Mouse (Mus musculus): Measurements from ENCODE around the gene Lrig2.

Gene Lrig2

DNA sequence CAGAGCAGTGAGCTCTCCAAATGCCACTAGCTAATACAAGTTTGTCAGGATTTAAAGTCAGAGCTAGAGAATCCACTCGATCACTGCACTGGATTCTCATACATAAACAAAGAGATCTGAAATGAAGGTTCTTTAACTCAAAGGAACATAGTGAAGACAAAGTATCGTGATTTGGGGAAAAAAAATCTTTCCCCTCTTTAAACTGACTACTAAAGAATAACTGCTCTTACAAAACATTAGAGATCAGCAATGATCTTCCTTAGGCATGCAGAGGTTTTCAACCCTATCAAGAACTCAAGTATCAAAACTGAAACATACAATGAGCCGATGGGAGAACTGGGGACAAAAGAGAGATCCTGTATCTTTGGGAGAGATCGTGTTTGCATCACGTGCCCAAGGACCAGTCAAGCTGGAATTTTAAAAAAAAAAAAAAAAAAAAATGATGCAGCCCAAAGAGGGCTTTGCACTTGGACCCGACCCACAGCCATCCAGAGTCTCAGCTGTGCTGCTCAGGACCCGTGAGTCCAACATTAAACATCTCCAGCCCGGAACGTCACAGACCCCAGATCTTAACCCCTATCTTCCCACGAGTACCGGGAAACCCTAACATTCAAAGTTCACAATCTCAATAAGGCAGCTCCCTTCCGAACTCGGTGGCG is 818 bp downstream of the Lrig2 start:
- peak; percentile 6 for DNase-seq (ENCODE audit: low read depth, low spot score)

DNA sequence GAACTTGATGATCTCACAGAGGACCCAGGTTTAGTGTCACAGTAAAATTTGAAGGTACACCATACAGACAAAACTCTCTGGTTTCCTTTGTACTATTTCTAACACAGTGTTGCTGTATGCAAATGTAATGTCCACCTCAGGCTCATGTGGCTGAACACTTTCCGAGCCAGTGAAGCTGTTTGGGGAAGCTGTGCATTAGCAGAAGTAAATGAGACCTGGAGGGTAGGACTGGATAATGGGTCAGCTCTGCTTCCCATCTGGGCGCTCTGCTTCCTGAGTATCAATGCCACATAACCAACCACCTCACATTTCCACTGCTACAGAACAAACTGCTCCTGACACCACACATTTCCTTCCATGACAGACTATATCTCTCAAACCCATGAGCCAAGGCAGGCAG is 10.1 kb downstream of the Lrig2 start:
- DNase-seq (ENCODE audit: low read depth, low spot score) = no peak

DNA sequence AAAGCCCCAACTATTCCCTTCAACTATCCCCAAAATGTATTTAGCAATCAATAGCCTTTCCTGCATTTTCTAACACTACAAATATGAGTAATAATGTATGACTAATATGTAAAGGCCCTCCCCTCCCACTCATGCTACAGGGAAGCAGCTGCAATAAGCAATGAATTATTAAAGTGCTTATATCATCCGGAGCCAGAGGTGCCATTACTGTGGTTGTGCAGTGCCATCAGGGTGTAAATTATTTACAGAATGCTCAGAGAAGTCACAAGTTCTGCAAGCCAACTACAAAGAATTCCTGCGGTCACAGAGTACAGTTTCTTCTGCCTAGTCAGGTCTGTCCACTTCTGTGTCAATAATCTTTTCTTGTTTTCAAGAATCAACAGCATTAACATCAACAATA is 10.8 kb downstream of the Lrig2 start:
- DNase-seq (ENCODE audit: low read depth, low spot score) = no peak

DNA sequence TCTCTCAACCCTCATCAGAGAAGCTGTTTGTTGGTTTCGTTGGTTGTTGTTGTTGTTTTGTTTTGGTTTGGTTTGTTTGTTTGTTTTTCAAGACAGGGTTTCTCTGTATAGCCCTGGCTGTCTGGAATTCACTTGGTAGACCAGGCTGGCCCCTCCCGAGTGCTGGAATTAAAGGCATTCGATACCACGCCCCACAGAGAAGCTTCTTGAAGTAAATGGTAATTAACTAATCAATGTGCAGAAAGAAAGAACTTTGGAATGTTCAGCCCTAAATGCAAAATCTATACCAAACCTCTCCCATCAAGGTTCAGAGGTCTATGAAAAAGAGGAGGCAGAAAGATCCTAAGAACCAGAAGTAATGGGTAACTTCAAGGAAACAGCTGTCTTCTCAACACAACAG is 15.5 kb downstream of the Lrig2 start:
- DNase-seq (ENCODE audit: low read depth, low spot score) = no peak

DNA sequence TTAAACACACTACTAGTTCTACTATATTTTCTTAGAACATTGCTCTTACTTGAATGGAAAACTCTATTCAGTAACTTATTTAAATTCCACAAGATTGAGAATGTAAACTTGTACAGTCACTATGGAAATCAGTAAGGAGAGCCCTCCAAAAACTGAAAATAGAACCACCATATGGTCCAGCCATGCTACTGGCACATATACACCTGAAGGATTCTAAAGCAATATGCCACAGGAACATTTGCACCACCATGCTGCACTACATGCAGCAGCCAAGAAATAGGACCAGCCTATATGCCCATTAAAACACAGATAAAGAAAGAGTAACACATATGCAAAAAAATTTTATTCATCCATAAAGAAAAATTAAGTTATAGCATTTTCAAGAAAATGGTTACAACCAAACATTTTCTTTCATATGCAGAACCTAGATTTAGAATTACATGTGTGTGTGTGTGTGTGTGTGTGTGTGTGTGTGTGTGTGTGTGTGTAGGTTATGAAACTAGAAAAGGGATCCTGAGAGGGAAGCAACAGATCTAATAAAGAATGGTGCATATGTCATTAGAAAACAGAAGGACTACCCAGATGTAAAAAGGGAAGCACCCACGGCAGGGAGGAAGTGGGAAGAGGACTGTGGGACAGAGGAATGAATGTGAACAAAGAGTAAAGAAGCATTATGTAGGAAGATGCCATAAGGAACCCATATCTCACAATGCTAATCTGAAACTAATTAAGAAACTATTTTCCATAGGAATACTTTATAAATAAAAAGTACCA is 30.6 kb downstream of the Lrig2 start:
- DNase-seq (ENCODE audit: low read depth, low spot score) = no peak

DNA sequence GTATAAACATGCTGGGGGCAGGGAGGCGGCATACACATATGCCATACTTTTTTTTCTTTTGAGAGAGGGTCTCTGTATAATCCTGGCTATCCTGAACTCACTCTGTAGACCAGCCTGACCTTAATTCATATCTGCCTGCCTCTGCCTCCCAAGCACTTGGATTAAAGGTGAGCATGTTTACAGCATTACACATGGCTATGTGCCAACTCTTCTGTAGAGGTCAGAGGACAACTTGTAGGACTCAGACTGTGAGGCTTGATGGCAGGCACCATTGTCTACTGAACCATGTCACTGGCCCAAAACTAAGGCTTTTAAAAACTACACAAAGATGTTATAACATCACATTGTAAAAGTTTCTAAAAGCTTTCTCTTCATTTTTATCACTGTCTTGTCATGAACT is 33.7 kb downstream of the Lrig2 start:
- no peak for DNase-seq (ENCODE audit: low read depth, low spot score)

DNA sequence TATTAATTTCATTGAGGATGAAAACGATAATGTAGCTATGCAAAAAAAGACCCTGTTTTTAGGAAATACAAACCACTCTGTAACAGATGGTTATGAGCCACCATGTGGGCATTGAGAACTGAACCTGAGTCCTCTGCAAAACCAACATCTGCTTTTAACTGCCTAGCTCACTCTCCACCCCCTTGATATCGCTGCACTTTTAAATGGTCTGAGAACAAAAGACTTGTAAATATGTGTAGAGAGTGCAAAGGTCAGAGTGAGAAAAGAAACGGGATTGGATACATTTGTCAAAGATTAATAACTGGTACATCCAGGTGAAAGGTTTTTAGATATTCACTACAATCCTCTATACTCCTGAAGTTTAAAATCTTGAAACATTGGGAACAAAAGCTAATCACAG is 42.3 kb downstream of the Lrig2 start:
- no peak for DNase-seq (ENCODE audit: low read depth, low spot score)

DNA sequence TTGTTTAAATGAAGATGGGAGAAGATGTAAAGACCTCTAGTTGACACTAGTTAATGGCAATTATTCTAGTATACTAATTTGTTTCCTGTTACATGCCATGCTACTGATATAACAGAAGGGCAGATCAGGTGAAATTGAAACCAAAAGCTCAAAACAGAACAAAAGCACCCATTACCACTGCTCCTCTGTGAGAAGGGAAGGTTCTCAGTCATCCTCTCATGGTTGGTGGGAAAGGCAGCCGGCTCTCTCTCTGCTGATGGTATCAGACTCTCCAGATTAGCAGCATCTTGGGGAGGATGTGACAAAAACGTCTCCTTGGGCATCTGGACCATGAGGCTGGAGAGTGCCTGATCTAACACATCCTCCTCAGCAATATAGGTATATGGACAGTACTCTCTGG is 50.5 kb downstream of the Lrig2 start:
- DNase-seq (ENCODE audit: low read depth, low spot score) = peak; percentile 23

DNA sequence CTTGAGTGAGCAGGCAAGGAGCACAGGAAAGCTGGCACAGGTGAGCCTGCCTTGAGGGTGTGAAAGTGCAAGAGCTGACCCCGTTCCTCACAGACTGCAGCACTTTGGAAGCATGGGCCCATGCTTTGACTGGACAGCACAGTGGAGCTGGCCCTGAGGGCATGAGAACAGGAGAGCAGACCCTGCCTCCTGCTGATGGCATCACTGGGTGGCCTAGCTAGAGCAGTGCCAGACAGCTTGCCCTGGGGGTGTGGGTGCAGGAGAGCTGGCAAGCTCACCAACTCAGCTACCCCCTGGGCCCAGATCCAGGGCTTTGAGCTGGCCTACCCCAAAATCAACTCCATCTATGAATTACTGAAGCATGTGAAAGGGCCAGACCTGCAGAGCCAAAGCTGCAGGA is 53.1 kb downstream of the Lrig2 start:
- no peak for DNase-seq (ENCODE audit: low read depth, low spot score)

DNA sequence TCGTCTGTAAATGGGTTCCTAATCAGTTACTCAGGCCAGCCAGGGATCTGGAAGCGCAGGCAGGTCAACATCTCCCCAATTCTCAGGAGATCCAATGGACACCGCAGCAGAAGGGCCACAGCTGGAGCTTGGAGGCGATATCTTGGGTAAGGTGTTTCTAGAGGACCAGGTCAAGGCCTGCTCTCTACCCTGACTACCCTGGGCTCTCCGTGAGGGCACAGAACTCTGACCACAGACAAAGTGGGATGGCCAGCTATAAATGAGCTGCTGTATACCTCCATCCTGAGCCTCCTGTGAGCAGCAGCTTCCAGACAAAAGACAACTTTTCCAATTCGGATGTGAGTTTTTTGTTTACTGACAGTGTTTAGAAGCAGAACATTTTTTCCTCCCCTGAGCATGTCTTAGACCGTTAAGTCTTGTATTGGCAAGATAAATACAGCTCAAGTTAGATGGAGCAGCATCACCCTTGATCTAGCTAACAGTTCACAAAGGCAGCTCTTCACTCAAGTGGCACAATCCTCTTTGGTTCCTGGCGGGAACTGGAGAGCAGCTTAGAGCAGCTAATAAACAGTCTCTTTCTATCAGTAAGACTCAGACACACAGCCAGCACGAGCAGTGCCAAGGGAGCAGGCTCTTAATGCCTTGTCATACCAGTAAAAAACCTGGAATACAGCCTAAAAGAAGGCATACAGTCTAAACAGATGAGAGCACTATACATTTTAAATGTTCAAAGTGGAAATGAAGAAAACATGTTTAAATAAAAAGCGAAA is 56.0 kb downstream of the Lrig2 start:
- DNase-seq (ENCODE audit: low read depth, low spot score) = no peak

DNA sequence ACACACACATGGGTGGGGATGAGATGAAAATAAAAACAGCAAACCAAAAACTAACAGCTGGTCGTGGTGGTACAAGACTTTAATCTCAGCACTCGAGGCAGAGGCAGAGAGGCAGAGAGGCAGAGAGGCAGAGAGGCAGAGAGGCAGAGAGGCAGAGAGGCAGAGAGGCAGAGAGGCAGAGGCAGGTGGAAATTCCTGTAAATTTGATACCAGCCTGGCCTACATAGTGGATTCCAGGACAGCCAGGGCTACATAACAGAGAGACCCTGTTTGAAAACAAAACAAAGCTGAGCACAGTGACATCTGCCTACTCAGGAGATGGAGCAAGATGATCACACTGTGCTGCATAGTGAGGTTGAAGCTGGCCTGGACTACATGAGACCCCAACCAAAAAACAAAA is 64.5 kb downstream of the Lrig2 start:
- no peak for DNase-seq (ENCODE audit: low read depth, low spot score)

DNA sequence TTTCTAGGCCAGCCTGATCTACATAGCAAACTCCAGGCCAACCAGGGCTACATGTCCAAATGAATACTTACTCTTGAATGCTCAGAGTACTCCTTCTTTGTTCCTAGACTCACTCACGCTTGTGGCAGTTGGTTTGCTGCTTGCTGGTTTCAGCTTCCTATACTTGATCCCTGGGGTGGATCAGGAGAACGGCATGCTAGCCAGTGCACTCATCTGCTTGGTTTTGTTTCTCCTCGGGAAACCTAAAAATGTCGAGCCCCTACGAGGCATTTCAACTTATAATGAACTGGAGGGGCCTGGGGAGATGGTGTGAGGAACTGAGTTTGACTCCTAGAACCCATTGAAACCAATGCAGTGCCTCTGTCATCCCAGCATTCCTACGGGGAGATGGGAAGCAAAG is 65.0 kb downstream of the Lrig2 start:
- DNase-seq (ENCODE audit: low read depth, low spot score) = no peak

DNA sequence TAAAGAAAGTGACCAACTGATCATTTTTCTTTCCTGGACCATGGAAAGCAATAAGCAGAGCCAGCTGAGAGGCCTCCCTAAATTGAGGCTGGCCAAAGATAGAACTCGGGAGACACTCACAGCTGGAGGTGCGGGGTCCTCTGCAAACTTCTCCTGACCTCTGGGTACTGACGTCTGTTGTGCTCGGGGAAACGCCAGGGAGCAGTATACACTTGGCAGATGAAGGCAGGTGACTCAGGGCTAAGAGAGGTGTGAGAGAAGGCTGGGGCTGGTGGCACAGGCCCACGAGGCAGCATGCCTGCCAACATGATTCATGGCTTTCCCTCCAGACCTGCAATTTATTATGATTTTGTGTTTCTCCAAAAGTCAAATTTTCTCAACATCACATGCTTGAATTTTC is 66.1 kb downstream of the Lrig2 start:
- no peak for DNase-seq (ENCODE audit: low read depth, low spot score)

DNA sequence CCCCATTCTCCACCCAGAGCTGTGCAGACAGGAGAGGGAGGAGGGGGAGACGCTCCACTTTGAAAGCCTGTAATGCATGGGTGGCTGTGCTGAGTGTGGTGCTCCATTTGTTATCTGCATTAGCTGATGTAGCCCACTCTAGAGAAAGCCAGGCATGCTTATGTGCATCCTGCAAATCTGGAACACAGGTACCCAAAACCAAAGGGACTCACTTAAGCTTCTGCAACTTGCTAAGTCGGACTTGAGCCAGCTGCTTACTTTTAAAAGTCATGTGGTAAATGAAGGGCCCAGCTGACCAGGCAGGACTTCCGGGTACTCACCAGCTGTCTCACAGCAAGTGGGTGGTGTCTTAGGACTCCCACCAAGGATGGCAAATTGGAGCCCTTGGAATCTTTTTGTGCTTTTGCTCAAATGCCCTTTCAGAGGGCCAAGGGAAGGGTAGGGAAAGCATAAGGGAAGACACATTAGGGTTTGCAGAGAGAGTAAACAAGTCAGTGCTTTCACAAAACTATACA is 66.7 kb downstream of the Lrig2 start:
- DNase-seq (ENCODE audit: low read depth, low spot score) = no peak

DNA sequence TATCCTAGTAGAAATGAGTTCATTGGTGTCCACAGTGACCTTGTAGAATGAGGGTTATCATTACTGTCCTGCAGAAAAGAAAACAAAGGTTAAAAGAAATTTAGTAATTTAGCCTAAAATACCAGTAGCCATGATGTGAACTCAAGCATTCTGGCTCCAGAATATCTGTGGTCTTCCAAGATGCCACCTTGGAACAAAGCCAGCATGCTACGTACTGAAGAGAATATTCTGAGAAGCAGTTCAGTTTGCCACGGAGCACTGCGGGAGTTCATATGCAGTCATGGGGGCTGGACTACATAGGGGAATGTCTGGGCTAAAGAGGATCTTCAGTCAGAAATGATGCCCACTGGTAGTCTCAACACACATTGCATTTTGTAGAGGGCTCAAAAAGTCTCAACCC is 67.6 kb downstream of the Lrig2 start:
- DNase-seq (ENCODE audit: low read depth, low spot score) = no peak

DNA sequence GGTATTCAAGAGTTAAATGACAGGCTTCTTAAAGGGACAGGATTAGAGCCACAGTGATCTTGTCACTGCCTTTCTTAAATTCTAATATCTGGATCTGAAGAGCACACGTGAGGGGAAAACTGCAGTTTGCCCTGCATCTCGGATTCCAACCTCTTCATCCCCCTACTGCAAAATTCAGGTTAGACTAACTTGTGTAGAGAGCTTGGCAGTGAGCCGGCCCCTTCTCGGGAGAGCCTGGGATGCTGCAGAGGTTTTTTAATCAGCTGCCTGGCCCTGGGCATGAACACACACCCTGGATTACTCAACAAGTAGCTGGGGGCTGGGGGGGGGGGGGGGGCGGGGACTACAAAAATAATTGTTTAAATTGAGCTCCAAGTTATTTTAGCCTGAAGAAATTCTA is 69.4 kb downstream of the Lrig2 start:
- DNase-seq (ENCODE audit: low read depth, low spot score) = no peak

DNA sequence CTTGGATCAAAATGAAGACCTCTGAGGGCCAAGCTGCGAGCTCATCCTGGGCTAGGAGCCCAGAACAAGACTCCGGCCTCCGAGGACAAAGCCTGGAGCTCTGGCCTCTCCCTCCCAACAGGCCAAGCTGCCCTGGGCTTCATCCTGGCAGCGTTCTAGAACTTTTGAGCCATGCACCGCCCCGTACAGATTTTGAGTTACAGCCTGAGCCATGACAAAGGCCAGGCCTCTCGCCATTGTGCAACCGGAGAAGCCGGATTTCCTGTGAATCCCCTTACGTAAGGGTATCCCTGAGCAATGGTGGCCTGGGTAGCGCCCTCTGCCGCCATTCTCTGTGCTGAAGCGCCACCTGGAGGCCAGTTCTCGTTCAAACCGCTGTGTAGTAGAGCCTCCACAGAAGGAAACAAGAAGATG is 69.8 kb downstream of the Lrig2 start:
- peak; percentile 81 for DNase-seq (ENCODE audit: low read depth, low spot score)

DNA sequence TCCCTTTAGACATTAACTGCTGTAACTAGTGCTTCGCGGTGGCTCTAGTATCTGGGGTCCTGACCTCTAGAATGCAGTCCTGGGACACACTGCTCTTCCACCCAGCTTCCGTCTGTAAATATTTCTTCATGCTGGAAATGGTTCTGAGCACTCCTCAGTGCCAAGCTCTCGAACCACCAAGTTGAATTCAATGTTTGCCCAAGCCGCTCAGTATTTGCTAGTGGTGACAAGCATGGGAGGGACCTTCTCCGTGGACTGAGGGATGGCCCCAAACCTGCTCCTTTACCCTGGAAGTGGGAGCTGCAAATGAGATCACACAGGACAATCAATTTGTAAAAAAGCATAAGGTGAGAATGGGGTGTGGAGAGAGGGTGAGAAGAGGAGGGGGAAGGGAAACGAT is 70.3 kb downstream of the Lrig2 start:
- DNase-seq (ENCODE audit: low read depth, low spot score) = no peak

DNA sequence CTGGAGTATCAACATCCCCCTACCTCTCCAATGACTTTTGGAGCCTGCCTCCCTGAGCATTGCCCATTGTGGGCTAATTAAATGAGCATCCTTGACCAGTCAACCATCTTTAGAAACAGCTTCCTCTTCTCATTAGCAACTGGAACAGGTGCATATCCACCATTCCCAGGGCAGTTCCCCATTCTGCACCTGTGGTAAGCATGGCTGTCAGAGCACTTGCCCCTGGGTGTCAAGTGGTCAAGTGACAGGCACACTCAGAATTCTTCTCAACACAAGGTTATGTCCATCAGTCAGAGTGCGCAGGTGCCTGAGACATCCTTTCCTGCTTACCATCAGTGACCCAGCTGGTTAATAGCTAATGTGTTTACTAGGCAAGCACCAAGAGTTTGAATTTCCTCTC is 72.9 kb downstream of the Lrig2 start:
- no peak for DNase-seq (ENCODE audit: low read depth, low spot score)

DNA sequence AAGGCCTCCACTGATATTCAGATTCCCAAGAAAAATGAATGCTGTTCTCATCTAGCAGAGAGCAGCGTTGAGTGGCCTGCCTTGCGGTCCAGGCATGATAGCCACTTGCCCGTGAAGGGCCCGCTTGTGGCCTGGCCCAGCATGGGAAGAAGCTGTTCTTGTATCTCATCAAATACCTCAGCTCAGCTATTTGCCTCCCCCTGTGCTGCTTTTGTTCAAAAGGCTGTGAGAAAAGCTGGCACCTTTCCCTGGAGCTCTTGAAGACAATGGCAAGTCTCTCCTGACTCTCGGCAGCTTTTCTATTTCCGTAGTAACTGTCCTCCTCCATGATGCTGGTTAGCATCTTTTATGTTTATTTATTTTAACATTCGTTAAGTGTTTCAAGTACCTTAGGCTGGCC is 74.1 kb downstream of the Lrig2 start:
- no peak for DNase-seq (ENCODE audit: low read depth, low spot score)

DNA sequence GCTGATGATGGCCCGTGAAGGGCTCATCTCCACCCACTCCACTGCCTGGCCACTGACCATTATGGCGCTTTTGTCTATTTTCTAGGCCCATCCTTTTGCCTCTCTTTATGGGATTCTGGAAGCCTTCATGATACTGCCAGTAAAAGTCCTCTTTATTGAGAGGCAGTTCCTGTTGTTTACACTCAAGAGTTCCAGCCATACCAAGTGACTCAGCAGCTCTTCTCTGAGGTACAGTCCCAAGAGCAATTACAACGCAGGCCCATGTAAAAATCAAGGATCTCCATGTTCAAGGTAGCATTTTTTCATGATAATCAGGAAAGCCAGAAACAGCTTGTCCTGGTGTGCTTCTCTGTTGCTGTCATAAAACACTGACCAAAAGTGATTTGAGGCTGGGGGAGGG is 75.8 kb downstream of the Lrig2 start:
- no peak for DNase-seq (ENCODE audit: low read depth, low spot score)

DNA sequence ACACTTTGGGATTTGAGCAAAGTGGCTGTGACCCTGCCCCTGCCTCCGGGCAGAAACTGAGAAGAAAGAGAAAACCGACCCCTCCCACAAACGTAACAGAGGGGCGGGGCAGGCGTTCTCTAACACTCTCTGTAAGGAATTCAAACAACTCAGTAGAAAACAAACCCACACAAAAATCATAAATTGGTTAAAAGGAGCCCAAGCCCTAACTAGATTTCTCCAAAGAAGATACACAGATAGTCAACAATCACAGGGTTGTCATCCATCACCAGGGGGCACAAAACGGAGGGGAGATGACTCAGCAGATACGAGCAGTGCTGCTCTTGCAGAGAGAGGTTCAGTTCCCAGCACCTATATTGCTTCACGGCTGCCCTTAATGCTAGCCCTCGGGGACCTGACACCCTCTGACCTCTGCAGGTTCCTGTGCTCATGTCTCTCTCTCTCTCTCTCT is 77.4 kb downstream of the Lrig2 start:
- no peak for DNase-seq (ENCODE audit: low read depth, low spot score)

DNA sequence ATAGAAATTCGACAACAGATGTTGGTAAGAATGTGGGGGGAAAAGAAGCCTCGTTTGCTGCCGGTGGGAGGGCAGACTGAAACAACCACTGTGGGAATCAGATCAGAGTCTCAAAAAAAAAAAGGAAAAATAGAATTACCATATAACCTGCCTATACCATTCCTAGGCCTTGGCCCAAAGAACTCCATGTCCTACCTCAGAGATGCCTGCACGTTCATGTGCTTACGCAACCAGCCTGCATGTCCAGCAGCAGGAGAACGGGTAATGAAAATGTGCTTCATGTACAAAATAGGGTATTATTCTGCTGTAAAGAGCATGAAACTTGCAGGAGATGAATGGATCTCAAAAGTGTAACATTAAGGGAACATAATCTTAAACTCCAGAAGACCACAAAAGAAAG is 79.1 kb downstream of the Lrig2 start:
- no peak for DNase-seq (ENCODE audit: low read depth, low spot score)

All from CD4-positive helper T cell, adult 2 months (primary cell).